Mouse (Mus musculus) embryo, embryonic 11.5 days (tissue): Measurements from ENCODE around the gene 9230112D13Rik.

Experiments
- DNase-seq: peaks from one replicate; pipeline ENCODE4 v3.0.0-alpha.2; 2012; ENCODE audit warnings: low read depth, low spot score

Gene 9230112D13Rik

GRCm38 (mm10) chr14:34500309-34500708 lies 22.3 kb downstream of the 9230112D13Rik start:
- DNase-seq, result no peak

- no peak for DNase-seq
Measured at GRCm38 (mm10) chr14:34499664-34500063, 22.9 kb downstream of the 9230112D13Rik start.

- no peak for DNase-seq
Measured at GRCm38 (mm10) chr14:34497346-34497745, 25.3 kb downstream of the 9230112D13Rik start.

GRCm38 (mm10) chr14:34493682-34494081 lies 28.9 kb downstream of the 9230112D13Rik start:
- no peak for DNase-seq

- DNase-seq, result no peak
Measured at GRCm38 (mm10) chr14:34492688-34493087, 29.9 kb downstream of the 9230112D13Rik start.

GRCm38 (mm10) chr14:34490965-34491364 lies 31.6 kb downstream of the 9230112D13Rik start:
- no peak for DNase-seq

- no peak for DNase-seq
Measured at GRCm38 (mm10) chr14:34489928-34490327, 32.7 kb downstream of the 9230112D13Rik start.

- DNase-seq, result no peak
Measured at GRCm38 (mm10) chr14:34486169-34486568, 36.4 kb downstream of the 9230112D13Rik start.

- DNase-seq, result no peak
Measured at GRCm38 (mm10) chr14:34483469-34484341, 38.9 kb downstream of the 9230112D13Rik start.

- no peak for DNase-seq
Measured at GRCm38 (mm10) chr14:34471591-34471990, 51.0 kb downstream of the 9230112D13Rik start.

GRCm38 (mm10) chr14:34466291-34466690 lies 56.3 kb downstream of the 9230112D13Rik start:
- DNase-seq, result no peak
